In genomic region chr4:47431081-47431480, GRCm38 (mm10) we compare ENCODE assay signal across 16 mouse cellular contexts.
"Had no signal": no experiment of that assay in that cellular context is flagged by ENCODE, and none has a peak within 500 bp of the region (broad histone marks: within the 10 kb centered on the region; RNA-seq: fewer than 3 reads in every experiment).

No protein-coding gene starts in this region.

- H3K9ac ChIP-seq: neural tube, embryonic 13.5 days; neural tube, embryonic 15.5 days; stomach, embryonic 15.5 days had no signal

- H3K27ac ChIP-seq: neural tube, embryonic 13.5 days; neural tube, embryonic 15.5 days; stomach, embryonic 15.5 days; stomach, postnatal 0 days had no signal

- H3K36me3 ChIP-seq: neural tube, embryonic 13.5 days; neural tube, embryonic 15.5 days; stomach, embryonic 15.5 days had no signal

- H3K4me2 ChIP-seq: neural tube, embryonic 13.5 days; neural tube, embryonic 15.5 days; stomach, embryonic 15.5 days had no signal

- H3K4me3 ChIP-seq: neural tube, embryonic 13.5 days; neural tube, embryonic 15.5 days; stomach, embryonic 15.5 days had no signal

- DNase-seq: retina, postnatal 1 day; right cerebral cortex, adult 18-20 months; right cerebral cortex, postnatal 14 days; right cerebral cortex, postnatal 25 days; right cerebral cortex, postnatal 4 days; spleen, adult 18-20 months; thymus, adult 18-20 months; thymus, adult 2 months; thymus, postnatal 14 days; thymus, postnatal 25 days; thymus, postnatal 36 days; thymus, postnatal 4 days had no signal

- H3K9me3 ChIP-seq: neural tube, embryonic 13.5 days; neural tube, embryonic 15.5 days; stomach, embryonic 15.5 days had no signal

- H3K27me3 ChIP-seq: stomach, embryonic 15.5 days had no signal
